Mouse (Mus musculus) kidney, embryonic 16.5 days (tissue): ENCODE measurements around the gene Myo9a. TPM values are rescaled to one million over a fixed set of nuclear protein-coding genes. Genes with fewer than 3 reads are reported as not detected.

Source experiments
- polyA plus RNA-seq: library from polyadenylated mRNA; unstranded; fragments of >200 nt; fragmentation: Nextera tagmentation; extraction: Ambion mirVana; gene quantifications from 2 replicates; pipeline ENCODE4 v1.2.1, GENCODE M21; 2015

The Myo9a gene
- polyA plus RNA-seq, 1 experiment from 2014 or later: 18.2 TPM

Other genes starting within 250 kb of the Myo9a start
- 69.7 and 78.1 TPM in 2 replicates for gene Hexa, start 211.4 kb upstream of the Myo9a start, polyA plus RNA-seq
- gene Tmem202, start 211.0 kb upstream of the Myo9a start, polyA plus RNA-seq: 0.27 TPM in 1 of 2 replicates, not detected in the other
- 0.32 and 0.53 TPM in 2 replicates for gene Celf6, start 173.0 kb upstream of the Myo9a start, polyA plus RNA-seq
- 23.6 and 30.0 TPM in 2 replicates for gene Parp6, start 133.6 kb upstream of the Myo9a start, polyA plus RNA-seq
- 1,434 and 1,451 TPM in 2 replicates for gene Pkm, start 94.5 kb upstream of the Myo9a start, polyA plus RNA-seq
- 1.4 and 1.5 TPM in 2 replicates for gene Gramd2, start 70.8 kb upstream of the Myo9a start, polyA plus RNA-seq
- 11.9 and 13.2 TPM in 2 replicates for gene Senp8, start 186 bp upstream of the Myo9a start, polyA plus RNA-seq
- not detected in 2 replicates for gene Nr2e3, start 209.8 kb downstream of the Myo9a start, polyA plus RNA-seq